Mouse (Mus musculus): ENCODE data around the gene Zfp869. TPM values are rescaled to one million over a fixed set of nuclear protein-coding genes. Genes with fewer than 3 reads are reported as not detected.

The Zfp869 gene
- total and polyA plus RNA-seq, 3 experiments, result 13.0 to 17.9 TPM; not detected in 1

GRCm38 (mm10) chr8:69749544-69750454, 39.3 kb upstream of the Zfp869 start, which contains the start of gene Zfp963 (continued):
- TF ChIP-seq GABPA (IDR thresholded peaks at IDR 0.05; ENCODE audit: low read depth, low read length) (0 out of 2 replicates have a peak, but pooled peaks have one; percentile 32), HCFC1 (IDR thresholded peaks at IDR 0.05; ENCODE audit: low read depth, low read length) (peak; percentile 76), ELF1 (IDR thresholded peaks at IDR 0.05; ENCODE audit: low read depth, low read length) (no peak), USF2 (IDR thresholded peaks at IDR 0.05; ENCODE audit: borderline replicate concordance in 1 of 2, insufficient read depth in 1 of 2, low read depth in 1 of 2, low read length in 2 of 2) (no peak)

GRCm38 (mm10) chr8:69741231-69741630, 30.7 kb upstream of the Zfp869 start:
- H3K4me3 ChIP-seq (ENCODE audit: control insufficient read depth in 1 of 2, insufficient read depth in 1 of 2, low read depth in 2 of 2, low read length in 2 of 2), result no peak overlapping the region
- H3K36me3 ChIP-seq (ENCODE audit: control insufficient read depth in 1 of 2, insufficient read depth in 2 of 2, low read length in 2 of 2), result no peaks in the 10 kb centered on the region
- H3K4me1 ChIP-seq (ENCODE audit: control insufficient read depth in 1 of 2, insufficient read depth in 2 of 2, low read length in 2 of 2), result peaks cover 0 to under 1% of the 10 kb centered on the region in 2 experiments; a peak in 1 of 4 replicates
- no peak overlapping the region for H3K27ac ChIP-seq (ENCODE audit: control insufficient read depth, low read depth, low read length)
- TF ChIP-seq SMC3 (IDR thresholded peaks at IDR 0.05; ENCODE audit: low read depth, low read length), result no peak
- TF ChIP-seq USF2 (IDR thresholded peaks at IDR 0.05; ENCODE audit: borderline replicate concordance in 1 of 2, insufficient read depth in 1 of 2, low read depth in 1 of 2, low read length in 2 of 2), result no peak
- no peak for TF ChIP-seq ZC3H11A (IDR thresholded peaks at IDR 0.05; ENCODE audit: low read depth, low read length)
- TF ChIP-seq SIN3A (IDR thresholded peaks at IDR 0.05; ENCODE audit: low read length), result peak; percentile 79
- TF ChIP-seq GATA1 (IDR thresholded peaks at IDR 0.05; ENCODE audit: low read depth, low read length), result no peak
- TF ChIP-seq MYC (IDR thresholded peaks at IDR 0.05; ENCODE audit: low read depth, low read length), result no peak
- no peak for TF ChIP-seq TAL1 (IDR thresholded peaks at IDR 0.05; ENCODE audit: low read length)
- TF ChIP-seq MAX (IDR thresholded peaks at IDR 0.05; ENCODE audit: low read length), result peak; percentile 64; the same call in 1 of the 2 replicates
- TF ChIP-seq ZMIZ1 (IDR thresholded peaks at IDR 0.05; ENCODE audit: low read depth, low read length), result no peak
- peak; percentile 94 for TF ChIP-seq MXI1 (IDR thresholded peaks at IDR 0.05; ENCODE audit: low read depth, low read length)
- TF ChIP-seq MYB (IDR thresholded peaks at IDR 0.05; ENCODE audit: low read depth, low read length), result no peak
- TF ChIP-seq ZKSCAN1 (IDR thresholded peaks at IDR 0.05; ENCODE audit: low read depth, low read length), result no peak
- no peak for TF ChIP-seq CHD2 (IDR thresholded peaks at IDR 0.05; ENCODE audit: low read length)
- no peak for TF ChIP-seq RAD21 (IDR thresholded peaks at IDR 0.05; ENCODE audit: low read depth, low read length)
- no peak for TF ChIP-seq POLR2AphosphoS2 (IDR thresholded peaks at IDR 0.05; ENCODE audit: low read length)
- H3K27me3 ChIP-seq (ENCODE audit: control insufficient read depth in 1 of 2, insufficient read depth in 2 of 2, low read length in 2 of 2), result no peaks in the 10 kb centered on the region
- no peaks in the 10 kb centered on the region for H3K9me3 ChIP-seq (replicated peaks; ENCODE audit: insufficient read depth, low read length)
- no peak overlapping the region for H3K9ac ChIP-seq (ENCODE audit: control insufficient read depth, low read depth, low read length, poor library complexity, severe bottlenecking)
- H3K79me2 ChIP-seq (ENCODE audit: control insufficient read depth, insufficient read depth, low read length, poor library complexity), result no peaks in the 10 kb centered on the region
- peak; percentile 69 for DNase-seq (ENCODE audit: low read depth, low spot score)
